Mouse (Mus musculus): ENCODE measurements around the gene Dbi.

DNA sequence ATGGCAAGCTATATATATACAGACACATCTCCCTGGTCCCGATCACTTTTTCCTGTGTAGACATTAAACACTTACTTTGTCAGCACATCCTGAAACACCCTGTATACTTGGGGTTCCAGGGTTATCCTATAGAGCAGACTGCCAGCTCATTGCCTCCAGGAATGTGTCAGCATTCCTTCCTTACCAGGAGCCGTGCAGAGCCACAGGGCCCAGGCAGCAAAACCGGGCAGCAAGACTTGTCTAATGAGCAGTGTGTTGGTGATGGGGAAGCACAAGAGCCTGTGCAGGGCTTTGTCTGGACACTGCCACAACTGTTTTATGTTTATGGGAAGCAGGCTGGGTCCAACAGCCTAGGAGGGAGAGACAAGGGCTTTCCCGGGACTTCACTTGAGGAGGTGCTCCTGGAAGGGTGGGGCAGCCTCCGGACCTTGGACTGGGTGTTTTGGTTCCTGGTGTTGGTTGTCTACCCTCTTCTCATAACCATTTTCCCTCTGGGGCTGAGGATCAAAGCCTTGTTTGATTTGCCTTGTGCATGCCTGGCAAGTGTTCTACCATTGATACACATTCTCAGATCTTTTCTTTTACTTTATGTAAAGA, 36.9 kb downstream of the Dbi start:
- TF ChIP-seq POLR2A (IDR thresholded peaks at IDR 0.05; ENCODE audit: insufficient read length, low read depth) (no peak), MAX (IDR thresholded peaks at IDR 0.05; ENCODE audit: low read depth) (no peak), TCF3 (IDR thresholded peaks at IDR 0.05; ENCODE audit: insufficient read length, low read depth) (no peak), POLR2AphosphoS2 (IDR thresholded peaks at IDR 0.05; ENCODE audit: insufficient read length, low read depth) (no peak), MYOG (IDR thresholded peaks at IDR 0.05; ENCODE audit: control insufficient read depth in 1 of 3, insufficient read depth in 1 of 3, insufficient read length in 2 of 3, low read depth in 2 of 3) (no peak)

All from myocyte (in vitro differentiated cells).